Mouse (Mus musculus): Measurements from ENCODE around the gene Ptprn2.

Ptprn2 gene

DNA sequence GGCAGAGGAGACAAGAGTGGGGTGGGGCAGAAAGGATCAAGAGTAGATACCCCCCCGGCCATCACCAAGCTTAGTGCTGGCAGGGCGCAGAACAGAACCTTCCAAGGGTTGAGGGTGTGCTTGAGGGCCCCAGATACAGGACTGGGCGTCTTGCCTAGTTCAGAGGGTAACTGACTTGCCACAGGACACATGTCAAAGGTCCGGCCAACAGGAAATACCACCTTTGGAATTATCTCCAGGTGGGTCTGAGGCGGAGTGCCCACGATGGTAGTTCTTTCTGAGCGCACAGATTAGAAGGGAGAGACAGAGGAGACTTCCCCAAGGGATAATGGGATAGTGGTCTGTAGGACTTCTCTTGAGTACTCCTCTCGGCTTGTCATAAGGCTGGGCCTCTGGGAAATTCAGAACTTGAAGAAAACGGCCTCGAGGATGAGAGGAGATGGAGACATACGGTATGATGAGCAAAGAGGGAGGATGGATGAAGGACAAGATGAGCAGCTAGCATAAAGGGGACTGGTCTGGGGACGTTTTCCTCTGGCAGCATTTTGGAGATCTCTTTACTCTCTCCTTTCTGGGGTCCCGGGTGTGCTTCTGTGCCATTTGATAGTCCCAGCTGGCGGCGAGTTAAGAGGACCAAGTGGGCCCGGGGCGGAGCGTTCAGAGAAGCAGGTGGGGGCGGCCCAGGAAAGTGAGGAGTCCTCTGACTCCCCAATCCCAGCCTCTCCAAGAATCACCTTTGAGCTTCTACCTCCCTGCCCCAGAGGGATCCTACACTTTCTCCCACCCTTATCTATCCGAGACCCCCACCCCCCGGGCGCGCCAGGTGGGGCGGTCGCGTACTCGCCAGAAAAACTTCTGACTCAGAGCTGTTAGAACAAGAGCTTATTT is 669.1 kb downstream of the Ptprn2 start:
- WGBS, result 3% methylated on average over 27 of the region's 27 CpGs

DNA sequence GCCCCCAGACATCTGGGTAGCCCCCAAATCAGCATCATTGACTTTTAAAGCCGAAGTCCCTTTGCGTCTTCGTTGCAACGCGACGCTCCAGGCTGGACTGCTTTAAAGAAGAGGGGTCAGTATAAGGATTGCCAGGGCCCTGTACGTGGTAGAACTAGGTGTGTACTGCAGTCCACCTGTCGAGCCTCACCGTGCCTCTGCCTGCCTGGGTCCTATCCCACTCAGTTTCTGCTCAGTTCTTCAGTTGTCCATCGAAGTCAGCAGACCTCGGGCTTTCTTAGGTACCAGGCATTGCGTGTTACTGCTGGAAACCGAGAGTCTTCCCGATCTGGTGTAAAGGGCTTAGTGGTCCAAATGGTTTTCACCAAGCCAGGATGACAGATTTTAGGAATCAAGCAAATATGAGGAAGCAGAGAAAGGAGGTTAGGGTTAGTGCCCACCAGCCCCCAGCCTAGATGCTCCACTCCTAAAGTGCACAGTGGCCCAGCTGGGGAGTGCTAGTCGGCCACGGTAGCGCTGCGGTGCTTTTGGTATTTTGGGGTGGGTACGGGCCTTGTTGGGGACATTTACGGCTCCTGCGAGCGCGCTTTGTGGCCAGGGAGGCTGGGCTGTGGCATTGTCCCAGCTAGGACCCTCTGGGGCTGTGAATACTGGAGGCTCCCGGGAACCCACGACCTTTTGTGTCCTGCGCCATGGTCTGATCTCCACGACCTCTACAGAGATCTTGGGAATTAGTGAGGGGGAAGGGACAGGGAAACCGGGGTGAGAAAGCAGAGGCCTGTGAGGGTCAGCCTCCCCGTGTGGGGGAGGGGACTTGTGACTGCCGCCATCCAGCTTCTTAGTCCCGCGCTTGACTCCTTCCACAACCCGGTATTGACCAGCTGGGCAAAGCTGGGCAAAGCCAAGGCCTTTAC is 670.0 kb downstream of the Ptprn2 start:
- WGBS, result 20% methylated on average over 33 of the region's 33 CpGs

DNA sequence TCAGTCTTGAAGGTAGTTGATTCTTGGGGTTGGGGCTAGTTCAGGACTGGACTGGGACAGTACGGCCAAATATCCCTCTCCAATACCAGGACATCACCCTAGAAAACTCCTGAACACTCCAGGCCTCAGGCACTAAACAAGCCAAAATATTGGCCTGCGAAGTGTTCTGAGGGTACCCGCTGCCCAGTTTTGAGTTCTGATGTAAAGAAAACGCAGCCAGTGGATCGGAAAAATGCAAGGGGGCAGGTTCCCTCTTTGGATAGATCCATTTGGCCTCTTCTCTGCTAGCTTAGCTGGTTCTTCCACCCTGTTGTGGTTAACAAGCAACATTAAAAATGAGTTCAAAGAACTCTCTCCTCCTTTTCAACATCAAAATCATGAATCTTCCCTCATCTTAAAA is 670.7 kb downstream of the Ptprn2 start:
- 61% methylated on average over 5 of the region's 5 CpGs for WGBS

DNA sequence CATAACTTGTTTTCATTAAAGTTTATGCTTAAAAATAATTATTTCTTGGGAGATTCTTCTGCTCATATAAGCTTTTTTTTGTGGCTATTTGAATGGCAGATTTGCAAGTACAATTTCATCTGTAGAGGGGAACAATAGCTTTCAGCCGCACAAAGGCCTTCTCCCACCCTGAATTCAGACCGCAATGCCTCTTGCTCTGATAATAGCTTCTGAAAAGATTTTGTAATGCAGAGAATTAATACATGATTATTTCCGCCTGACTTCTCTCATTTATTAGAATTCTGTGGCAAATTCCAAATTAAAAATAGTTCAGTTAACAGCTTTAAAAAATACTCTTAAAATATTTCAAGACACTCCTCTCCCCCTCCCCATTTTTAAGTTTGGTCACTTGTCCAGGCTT is 671.3 kb downstream of the Ptprn2 start:
- WGBS, result 68% methylated on average over 3 of the region's 3 CpGs

DNA sequence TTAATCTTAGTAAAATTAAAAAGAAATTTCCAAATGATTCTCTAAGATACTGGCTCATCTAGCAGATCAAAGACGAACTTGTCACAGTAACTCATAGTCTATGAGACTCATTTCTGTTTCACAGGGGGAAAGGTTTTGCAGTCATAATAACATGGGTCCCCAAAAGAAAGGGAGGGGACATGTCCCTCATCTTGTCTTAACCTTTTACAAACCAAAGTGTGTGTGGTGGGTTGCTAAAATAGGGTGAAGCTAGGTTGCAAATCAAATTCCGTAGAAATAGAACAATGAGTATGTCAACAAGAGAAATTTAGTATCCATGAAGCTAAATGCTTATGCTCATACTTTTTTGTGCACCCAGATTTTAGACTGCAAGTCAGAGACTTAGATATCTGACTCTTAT is 671.7 kb downstream of the Ptprn2 start:
- 72% methylated on average over 2 of the region's 2 CpGs for WGBS

DNA sequence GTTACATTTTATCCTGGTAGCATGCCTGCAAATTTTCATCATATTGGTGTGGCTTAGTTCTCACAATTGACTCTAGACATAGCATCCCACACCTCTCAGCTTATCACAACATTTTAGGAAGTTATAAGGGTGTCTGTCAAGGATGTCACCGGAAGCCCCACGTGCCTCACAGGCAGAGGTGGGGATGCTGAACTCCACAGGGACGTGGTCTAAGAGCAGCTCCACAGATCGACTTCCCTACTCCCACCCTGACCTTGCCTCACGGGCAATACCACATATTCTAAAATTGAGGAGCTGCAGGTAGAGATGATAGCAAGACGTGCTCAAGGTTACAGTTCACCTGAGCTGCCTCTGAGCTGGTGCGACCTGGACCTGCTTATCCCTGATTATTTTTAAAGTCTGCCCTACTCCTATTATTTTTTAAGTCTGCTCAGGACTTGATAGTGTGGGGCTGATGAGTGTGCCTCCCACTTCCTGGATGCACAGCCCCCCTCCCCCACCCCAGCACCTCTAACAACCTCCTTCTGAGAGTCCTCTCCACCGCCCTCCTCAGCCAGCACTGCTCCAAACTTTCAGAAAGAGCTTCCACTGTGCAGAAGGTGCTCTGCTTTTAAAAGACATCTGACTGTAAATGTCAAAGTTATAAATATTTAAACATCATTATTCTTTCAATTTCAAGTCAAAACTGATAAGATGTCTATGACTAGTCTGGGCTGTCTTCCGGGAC is 672.3 kb downstream of the Ptprn2 start:
- 47% methylated on average over 9 of the region's 9 CpGs for WGBS

DNA sequence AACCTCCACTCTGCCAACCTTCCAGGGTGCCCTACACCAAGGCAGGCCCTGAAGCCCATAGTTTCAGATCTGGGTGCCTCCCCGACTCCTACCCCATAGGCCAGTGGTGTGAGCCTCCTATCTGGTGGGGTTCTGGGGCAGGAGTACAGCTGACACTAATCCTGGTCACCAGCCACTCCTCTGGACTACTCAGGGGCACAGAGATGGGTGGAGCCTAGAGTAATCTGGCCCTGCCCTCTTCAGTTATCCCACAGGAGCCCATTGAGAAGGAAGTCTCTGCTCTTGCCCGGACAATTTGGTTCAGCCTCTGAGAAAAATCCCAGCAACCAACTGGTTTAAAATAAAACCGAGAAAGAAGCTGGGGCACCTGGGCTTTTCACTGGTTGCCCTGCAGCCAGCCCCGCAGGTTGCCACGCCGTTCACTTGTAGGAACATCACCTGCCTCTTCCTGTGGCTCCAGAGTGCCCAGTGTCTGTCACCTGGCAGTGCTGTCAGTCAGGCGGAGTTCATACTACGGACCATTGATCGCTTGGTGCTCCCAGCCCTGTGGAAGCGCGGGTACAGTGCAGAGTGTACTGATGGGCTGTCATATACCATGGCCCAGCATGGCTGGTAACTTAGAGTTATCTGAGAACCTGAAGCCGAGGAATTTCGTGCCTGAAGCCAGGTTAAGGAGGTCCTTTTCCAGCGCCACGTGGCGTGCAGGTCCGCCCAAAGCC is 673.6 kb downstream of the Ptprn2 start:
- WGBS, result 55% methylated on average over 17 of the region's 17 CpGs

DNA sequence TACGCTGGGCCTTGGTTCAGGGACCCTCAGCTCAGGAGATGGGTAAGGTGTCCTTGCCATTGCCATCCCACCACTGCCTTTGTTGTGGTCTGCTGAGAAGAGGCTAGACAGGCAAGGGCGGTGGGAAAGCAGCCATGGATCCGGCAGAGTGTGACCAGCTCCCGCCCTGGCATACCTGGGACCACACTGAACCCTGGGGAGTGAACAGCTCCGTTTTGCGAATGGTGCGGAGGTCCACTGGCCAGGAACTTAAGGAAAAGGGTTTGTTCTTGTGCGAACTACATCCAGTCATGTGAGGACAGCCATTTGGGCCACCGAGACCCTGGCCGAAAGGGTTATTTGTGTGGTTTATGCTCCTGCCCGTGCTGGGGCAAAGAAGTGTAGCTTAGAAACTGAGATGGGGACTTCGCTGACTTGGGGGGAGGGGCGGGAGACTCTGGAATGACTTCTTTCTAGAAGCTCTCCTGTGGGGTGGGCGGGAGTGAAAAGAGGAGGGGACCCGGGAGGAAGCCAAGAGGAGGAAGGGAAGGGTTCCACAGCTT is 674.2 kb downstream of the Ptprn2 start:
- WGBS, result 42% methylated on average over 15 of the region's 15 CpGs

DNA sequence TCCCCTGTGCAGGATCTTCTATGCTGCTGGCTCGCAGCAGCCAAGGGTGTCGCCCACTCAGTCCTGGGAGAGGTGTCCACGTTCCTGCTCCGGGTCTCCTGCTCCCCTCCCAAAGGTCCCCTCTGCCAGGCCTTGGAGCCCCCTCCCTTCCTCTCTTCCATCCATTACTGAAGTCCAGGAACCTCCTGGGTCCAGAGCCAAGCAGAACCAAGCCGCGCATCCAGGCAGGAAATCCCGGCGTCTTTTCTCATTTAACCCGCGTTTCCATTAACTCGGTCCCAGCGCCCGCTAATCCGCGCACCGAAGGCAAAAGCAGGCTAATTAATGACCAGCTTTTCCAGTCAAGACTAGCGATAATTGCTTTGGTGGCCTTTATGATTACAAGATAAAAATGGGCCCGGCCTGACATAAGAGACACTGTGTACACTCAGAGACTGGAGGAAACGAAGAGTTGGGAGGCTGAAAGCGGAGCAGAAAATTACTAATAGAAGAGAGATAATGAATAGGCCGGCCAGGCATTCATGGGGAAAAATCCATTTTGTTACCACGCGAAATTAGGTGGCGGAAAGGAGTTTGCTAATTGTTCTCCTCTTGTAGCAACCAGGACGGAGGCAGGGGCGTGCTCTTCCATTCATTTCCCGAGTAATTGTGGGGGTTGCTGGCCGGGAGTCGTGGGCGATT is 674.8 kb downstream of the Ptprn2 start:
- WGBS, result 32% methylated on average over 30 of the region's 30 CpGs

DNA sequence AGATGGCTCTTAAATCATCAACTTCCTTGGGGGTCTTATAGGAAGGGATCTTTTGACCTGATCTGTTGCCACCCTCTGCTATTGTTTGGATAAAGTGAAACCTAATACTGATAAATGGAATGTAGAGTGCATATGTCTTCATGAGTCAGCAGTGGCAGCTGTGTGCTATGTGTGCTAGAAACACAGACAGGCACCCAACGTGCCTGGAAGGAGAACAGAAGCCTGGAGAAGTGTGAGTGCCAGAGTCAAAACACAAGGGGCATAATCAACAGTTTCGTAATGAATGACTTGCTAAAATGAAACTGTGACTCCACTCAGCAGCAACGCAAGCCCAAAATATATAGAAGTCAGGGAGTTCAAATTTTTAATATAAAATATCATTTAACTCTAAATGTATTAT is 676.7 kb downstream of the Ptprn2 start:
- 39% methylated on average over 3 of the region's 3 CpGs for WGBS

DNA sequence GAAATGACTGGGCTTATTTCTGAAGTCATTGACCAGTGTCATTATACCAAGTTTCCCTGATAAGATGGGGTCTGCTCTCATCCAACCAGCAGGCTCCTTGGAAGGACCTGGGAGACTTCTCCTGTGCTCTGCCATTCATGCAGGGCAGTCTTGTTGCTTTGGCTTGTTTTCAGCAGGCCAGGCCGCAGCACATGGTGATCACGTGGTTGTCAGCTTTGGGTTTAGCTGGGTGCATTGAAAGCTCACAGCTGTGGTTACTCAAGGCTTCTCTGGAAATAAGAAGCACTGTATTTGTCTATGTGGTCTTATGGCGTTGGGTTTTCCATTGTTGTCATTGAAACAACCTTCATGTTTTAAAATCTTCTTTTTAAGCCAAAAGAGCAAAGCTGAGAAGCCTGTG is 678.3 kb downstream of the Ptprn2 start:
- 37% methylated on average over 3 of the region's 3 CpGs for WGBS

DNA sequence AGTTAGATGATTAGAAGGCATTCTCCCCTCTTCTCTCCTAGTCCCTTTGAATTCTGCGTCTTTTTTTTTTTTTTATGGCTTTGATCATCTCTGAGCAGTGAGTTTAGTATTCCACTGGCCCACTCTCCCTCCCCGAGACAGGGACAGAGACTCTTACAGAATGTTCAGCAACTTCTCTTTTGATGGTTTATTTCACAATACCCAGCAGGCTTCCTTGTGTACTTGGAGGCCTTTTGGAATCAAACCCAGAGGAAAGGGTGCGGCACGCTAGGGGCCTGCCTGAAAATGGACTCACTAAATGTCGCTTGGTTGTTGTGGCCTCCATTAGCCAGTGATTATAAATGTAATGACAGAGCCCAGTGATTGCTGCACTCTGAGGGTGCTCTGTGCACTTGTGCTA is 680.7 kb downstream of the Ptprn2 start:
- 61% methylated on average over 5 of the region's 5 CpGs for WGBS

DNA sequence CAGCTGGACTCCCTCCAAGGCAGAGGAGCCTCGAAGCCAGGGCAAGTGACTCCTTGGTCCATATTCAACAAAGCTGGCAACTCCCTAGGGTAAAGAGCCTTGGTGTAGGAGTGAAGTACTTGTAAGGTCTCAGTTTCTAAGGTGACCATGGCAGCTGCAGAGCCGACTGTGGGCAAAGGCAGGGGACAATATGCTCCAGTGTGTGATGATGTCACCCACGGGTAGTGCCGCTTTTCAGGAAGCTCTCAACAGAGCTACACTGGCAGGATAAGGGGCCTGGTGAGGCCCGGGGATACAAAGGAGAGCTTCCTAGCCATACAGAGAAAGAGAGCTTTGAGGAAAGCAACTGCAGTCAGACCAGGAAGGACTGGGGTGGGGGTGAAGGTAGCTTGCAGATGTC is 684.1 kb downstream of the Ptprn2 start:
- 10% methylated on average over 5 of the region's 5 CpGs for WGBS

DNA sequence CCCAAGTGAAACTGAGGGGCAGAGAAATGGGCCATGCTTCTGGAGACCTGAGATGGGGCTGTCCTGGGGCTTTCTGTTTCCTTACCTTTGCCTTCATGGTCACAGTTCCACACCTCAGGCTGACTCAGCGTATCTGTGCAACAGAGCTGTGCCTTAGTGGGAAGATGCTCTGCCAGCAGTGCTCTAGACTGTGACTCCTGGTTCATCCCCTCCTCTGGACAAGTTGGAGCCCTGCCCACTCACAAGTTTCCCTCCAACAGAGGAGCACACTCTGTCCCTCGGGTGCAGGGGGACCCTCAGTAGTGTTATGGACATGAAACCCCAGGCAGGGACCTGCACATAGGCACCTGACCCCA is 687.0 kb downstream of the Ptprn2 start:
- 57% methylated on average over 2 of the region's 2 CpGs for WGBS

DNA sequence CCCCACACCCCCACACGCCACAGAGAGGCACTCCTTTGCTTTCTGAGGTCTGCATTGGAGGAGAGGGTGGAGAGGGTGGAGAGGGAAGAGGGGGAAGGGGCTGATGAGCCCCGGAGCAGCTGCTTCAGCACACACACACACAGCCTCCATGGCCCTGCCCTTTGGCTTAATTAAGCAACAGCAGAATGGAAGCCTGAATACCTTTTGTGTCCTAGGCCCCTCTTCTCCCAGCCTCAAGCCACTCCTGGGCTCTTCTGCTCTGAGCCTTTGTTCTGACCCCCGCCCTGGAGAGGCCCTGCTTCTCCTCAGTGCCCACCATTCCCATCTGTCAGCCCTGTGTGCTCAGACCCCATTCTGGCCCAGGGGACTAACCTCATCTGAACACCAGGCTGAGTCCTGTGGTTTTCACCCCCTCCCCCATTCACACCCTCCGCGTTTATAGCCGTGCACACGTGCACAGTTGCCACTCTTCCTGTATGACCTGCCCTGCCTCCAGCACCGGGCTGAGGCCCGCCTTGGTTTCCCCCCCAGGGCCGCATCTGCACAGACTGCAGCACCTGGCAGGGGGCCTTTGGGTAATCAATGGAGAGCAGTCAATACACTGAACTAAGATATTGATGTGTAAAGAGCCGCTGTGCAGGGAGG is 687.5 kb downstream of the Ptprn2 start:
- 53% methylated on average over 11 of the region's 11 CpGs for WGBS

DNA sequence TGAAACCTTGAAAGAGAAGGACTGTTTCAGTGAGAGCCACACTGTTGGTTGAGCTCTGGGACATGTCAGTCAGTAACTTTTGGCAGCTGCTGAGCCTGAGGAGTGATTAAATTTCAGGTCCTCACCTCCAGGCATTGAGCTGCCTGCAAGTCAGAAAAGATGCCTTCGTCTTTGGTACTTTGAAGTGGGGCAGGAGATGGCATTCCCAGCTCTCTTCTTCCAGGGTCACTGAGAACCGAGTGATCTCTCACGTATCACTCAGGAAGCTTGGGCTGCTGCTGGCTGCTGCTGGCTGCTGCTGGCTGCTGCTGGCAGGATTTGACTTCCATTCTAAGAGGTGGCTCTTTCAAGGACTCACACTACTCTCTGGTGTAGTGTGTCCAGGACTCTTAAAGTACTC is 688.7 kb downstream of the Ptprn2 start:
- WGBS, result 23% methylated on average over 3 of the region's 3 CpGs

DNA sequence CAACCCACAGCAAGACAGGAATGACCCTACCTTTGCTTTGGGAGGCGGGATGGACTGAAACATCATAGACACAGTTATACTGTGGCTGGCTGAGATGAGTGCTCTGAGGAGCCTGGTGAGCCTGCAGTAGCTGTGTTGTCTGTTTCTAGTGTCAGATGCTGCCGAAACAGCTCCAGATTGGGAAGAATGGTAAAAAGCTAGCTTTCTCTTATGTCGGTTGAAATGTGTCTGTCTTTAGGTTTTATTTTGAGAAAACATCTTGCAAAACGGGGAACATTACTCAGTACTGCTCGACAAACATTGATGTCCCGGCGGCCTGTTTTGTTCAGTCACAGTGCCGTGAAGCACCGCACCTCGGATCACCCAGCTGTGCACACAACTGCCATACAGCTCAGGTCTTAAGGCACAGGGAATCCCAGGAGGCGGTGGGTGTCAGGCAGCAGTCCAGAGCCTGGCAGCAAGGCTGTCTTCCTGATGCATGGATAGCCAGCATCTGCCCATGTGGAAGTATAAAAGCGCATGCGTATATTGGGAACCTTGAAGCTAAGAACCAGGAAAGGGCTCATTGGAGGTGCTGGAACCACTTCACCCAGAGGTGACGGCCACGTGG is 689.7 kb downstream of the Ptprn2 start:
- WGBS, result 61% methylated on average over 15 of the region's 15 CpGs

DNA sequence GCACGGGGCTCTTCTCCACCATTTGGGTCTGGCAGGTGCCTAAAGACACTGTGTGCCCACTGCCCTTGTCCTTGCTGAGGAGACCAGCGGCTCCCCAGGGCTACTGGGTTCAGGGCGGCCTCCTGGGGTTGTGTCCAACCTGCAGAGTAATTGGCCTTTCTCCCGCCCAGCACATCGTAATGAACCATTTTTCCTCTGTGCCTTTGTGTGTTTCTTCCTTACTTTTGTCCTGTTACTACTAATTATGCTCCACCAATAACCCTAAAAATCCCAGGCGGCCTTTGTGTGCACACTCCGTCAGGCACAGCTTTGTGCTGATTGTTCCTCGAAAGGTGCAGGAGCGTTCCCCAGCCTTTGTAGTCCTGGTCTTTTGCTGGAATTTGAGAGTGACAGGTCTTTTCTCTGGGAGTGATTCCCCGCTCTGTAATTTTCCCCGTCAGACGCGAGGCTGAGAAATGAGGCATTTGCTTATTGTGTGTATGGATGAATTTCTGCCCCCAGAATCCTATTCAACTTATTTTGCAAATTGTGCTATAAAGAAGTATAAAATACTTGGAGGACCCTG is 690.8 kb downstream of the Ptprn2 start:
- WGBS, result 74% methylated on average over 13 of the region's 13 CpGs

DNA sequence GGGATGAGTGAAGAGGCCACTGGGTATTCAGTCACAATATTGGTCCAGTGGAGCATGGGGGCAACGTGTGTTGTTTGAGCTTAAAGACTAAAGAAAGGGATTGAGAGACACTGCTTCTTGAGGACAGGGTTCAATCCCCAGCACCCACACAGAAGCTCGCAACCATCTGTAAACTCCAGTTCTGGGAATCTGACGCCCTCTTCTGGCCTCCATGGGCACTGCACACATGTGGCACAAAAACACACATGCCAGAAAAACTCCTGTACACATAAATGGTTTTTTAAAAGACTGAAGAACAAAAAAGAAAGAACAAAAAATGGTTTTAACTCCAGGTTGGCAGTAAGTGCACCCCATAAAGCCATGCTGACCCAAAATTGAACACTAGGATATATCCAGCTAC is 701.6 kb downstream of the Ptprn2 start:
- WGBS, result 87% methylated on average over 3 of the region's 3 CpGs

Measured in cerebral cortex, adult 2 months (tissue).